Mouse (Mus musculus) forebrain, postnatal 0 days (tissue): ENCODE measurements around the gene Hist1h1c. TPM values are rescaled to one million over a fixed set of nuclear protein-coding genes. Genes with fewer than 3 reads are reported as not detected.

ENCODE experiments used
- ATAC-seq: fragments of 200-750 bp; cut with Nextera tagmentation; 2 replicates; pipeline ENCODE4 v1.8.0; 2017; ENCODE audit warnings: mild to moderate bottlenecking, moderate library complexity
- DNase-seq: peaks from one replicate; pipeline ENCODE4 v3.0.0-alpha.2; 2015
- H3K27ac ChIP-seq: fragments of 300-500 bp; sonication (generic); 2 replicates; pipeline ENCODE4 v1.5.1; 2014; ENCODE audit warnings: low read depth, mild to moderate bottlenecking, antibody characterized with exemption, low read length, moderate library complexity, mixed read lengths
- H3K27me3 ChIP-seq: fragments of 300-500 bp; sonication (generic); 2 replicates; pipeline ENCODE4 v1.6.1; 2014; ENCODE audit warnings: mild to moderate bottlenecking, low read length, mixed read lengths; ENCODE audit not compliant: insufficient read depth
- H3K36me3 ChIP-seq: fragments of 300-500 bp; sonication (generic); 2 replicates; pipeline ENCODE4 v1.6.1; 2014; ENCODE audit warnings: mild to moderate bottlenecking, moderate library complexity; ENCODE audit not compliant: insufficient read depth
- H3K4me1 ChIP-seq: fragments of 300-500 bp; sonication (generic); 2 replicates; pipeline ENCODE4 v1.6.1; 2014; ENCODE audit warnings: antibody characterized with exemption; ENCODE audit not compliant: insufficient read depth
- H3K4me2 ChIP-seq: fragments of 300-500 bp; sonication (generic); 2 replicates; pipeline ENCODE4 v1.6.1; 2014; ENCODE audit warnings: low read depth, mild to moderate bottlenecking, moderate library complexity
- H3K4me3 ChIP-seq: fragments of 300-500 bp; sonication (generic); 2 replicates; pipeline ENCODE4 v1.5.1; 2014; ENCODE audit warnings: low read depth, low read length, mixed read lengths
- H3K9ac ChIP-seq: fragments of 300-500 bp; sonication (generic); 2 replicates; pipeline ENCODE4 v1.6.1; 2014; ENCODE audit warnings: mild to moderate bottlenecking
- H3K9me3 ChIP-seq: fragments of 300-500 bp; sonication (generic); 2 replicates; pipeline ENCODE4 v1.6.1; 2016; ENCODE audit warnings: low read length
- CTCF ChIP-seq: sonication (generic); IDR thresholded peaks from 2 replicates; pipeline ENCODE4 v1.5.1; 2016; ENCODE audit warnings: antibody characterized with exemption, control low read depth, low read depth
- WGBS: fragments of 180-500 bp; shearing (Covaris S2); extraction: QIAGEN DNeasy Blood & Tissue Kit; methylation state at CpG from one replicate; pipeline ENCODE4 v1.1.7; 2014; 5-methylcytosine and 5-hydroxymethylcytosine counted together
- polyA plus RNA-seq: library from polyadenylated mRNA; unstranded; fragments of >200 nt; fragmentation: Nextera tagmentation; extraction: Ambion mirVana; gene quantifications from 2 replicates; pipeline ENCODE4 v1.2.1, GENCODE M21; 2015
- total RNA-seq: library from RNA; depleted of rRNA; stranded (reverse); fragments of >200 nt; gene quantifications from 2 replicates; pipeline ENCODE4 v1.2.3, GENCODE M21; 2014

Hist1h1c gene
- total and polyA plus RNA-seq, 2 experiments from 2014 or later = 24.0 to 475 TPM

DNA sequence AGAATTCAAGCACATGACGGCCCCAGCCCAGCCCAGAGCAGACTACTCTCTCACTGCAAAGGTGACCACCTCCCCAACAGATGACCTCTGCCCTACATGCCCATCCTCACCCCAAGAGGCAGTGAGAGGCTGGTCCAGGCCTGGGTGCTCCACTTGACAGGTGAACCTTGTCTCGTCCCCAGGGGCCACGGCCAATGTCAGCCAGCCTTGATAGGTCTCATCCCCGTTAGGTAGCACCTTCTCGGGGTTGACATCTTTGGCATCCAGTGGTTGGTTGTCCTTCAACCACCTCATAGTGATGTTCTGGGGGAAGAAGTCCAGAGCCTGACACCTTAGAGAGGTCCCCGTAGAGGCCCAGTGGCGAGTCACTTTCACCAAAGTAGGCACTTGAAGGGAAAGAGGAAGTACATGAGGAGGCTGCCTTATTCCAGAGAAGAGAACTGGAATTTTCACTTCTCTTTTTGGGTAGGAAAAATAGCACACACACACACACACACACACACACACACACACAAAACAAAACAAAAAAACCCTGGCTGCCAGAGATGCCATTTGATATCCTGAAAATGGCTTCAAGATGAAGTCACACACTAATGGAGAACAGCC, 32.8 kb upstream of the Hist1h1c start:
- DNase-seq (no peak), ATAC-seq (no peak)
- WGBS = 90% methylated on average over 7 of the region's 7 CpGs
- Histone ChIP-seq H3K27ac (no peak overlapping the region), H3K27me3 (no peaks in the 10 kb centered on the region; the same call in 1 of the 2 replicates), H3K9me3 (no peaks in the 10 kb centered on the region), H3K9ac (no peak overlapping the region), H3K4me2 (no peak overlapping the region), H3K36me3 (no peaks in the 10 kb centered on the region), H3K4me3 (no peak overlapping the region), H3K4me1 (no peaks in the 10 kb centered on the region)
- TF ChIP-seq CTCF = no peak

DNA sequence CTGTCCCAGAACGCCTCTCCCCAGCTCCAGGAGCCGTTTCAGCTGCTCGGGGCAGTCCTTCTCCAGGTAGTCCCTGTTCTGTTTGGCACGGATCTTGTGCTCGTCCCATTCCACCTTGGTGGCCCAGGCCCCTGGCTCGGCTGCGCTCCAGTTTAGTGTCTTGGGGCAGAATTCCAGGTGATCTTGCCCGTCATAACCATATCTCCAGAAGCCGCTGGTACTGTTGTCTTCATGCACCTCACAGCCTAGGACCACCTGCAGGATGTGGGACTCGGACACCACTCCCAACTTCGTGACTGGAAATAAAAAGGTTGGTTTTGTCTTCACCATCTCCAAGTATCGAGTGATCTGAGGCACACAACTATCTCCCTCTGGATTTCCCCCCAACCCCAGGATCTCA, 31.8 kb upstream of the Hist1h1c start:
- DNase-seq (no peak), ATAC-seq (no peak)
- TF ChIP-seq CTCF = no peak
- Histone ChIP-seq H3K27ac (no peak overlapping the region), H3K9ac (no peak overlapping the region), H3K9me3 (no peaks in the 10 kb centered on the region), H3K4me2 (no peak overlapping the region), H3K27me3 (no peaks in the 10 kb centered on the region; the same call in 1 of the 2 replicates), H3K4me1 (no peaks in the 10 kb centered on the region), H3K36me3 (no peaks in the 10 kb centered on the region), H3K4me3 (no peak overlapping the region)
- WGBS = 93% methylated on average over 12 of the region's 12 CpGs

DNA sequence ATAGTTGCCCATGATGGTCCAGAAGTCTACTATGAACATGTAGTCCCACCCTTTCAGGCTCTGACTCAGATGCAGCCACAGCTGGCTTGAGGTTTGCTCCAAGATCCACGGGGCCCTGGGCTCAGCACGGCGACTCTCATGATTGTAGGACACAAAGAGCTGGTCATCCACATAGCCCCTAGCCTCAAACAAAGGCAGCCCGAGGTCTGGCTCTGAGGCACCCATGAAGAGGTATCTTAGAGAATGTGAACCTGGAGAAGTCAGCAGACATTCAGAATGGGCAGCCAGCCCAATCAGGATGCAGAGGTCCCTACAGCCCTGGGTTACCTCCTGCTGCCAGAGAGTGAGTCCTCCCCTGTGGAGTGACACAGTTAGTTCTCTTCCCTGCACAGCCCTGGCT, 30.6 kb upstream of the Hist1h1c start:
- Histone ChIP-seq H3K27me3 (no peaks in the 10 kb centered on the region; the same call in 1 of the 2 replicates), H3K27ac (no peak overlapping the region), H3K9me3 (no peaks in the 10 kb centered on the region), H3K4me1 (no peaks in the 10 kb centered on the region), H3K4me3 (no peak overlapping the region), H3K36me3 (no peaks in the 10 kb centered on the region), H3K9ac (no peak overlapping the region), H3K4me2 (no peak overlapping the region)
- WGBS = 88% methylated on average over 4 of the region's 4 CpGs
- DNase-seq = no peak
- no peak for TF ChIP-seq CTCF
- no peak for ATAC-seq

DNA sequence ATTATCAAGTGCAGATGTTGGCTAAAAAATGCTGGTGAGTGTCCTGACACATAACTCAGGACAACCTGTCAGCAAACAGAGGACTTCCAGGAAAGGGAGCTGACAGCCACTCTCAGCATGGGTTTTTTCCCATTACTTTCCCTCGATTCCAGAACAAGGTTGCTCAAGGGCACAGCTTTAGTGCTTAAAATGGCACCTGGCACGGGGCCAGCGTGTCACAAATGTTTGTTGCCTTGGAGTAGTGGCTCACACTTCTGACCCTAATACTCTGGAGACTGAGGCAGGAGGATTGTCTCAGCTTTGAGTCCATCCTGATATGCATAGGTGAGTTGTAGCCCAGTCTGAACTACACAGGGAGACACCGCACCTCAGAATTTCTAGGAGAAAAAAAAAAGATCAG, 30.0 kb upstream of the Hist1h1c start:
- Histone ChIP-seq H3K27ac (no peak overlapping the region), H3K27me3 (no peaks in the 10 kb centered on the region; the same call in 1 of the 2 replicates), H3K4me2 (no peak overlapping the region), H3K36me3 (no peaks in the 10 kb centered on the region), H3K4me1 (no peaks in the 10 kb centered on the region), H3K4me3 (no peak overlapping the region), H3K9ac (no peak overlapping the region), H3K9me3 (no peaks in the 10 kb centered on the region)
- no peak for TF ChIP-seq CTCF
- ATAC-seq = no peak
- no peak for DNase-seq
- 71% methylated on average over 4 of the region's 4 CpGs for WGBS

DNA sequence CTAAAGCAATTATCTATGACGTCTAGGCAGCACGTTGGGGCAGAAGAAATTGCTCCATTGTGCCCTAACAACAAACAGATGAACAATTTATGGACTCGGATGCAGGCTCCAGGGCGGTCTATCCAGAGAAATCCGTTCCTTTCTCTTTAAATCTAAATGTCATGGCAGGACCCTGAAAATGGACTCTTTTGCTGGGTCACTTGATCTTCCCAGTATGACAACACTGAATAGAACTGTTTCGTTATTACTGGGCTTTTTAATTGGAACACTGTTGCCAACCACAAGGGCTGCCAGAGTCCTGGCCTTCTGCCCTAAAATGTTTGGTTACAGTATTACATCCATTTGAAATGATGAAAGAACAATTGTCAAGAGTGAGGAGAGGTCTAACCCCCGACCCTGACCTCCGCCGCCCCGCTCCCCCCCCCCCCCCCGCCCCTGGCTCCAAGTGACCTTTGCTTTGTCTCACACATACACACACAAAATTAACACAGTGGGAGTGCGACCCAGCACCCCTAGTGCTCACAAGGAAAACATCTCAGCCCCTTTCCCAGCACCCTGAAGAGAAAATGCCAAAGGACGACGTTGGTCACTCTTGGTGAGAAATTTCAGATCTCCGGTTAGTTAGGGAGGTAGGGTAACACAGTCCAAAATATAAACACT, 28.8 kb upstream of the Hist1h1c start:
- Histone ChIP-seq H3K9ac (peak overlapping the region; percentile 32; the same call in 1 of the 2 replicates), H3K9me3 (no peaks in the 10 kb centered on the region), H3K4me3 (peak overlapping the region; percentile 32), H3K36me3 (no peaks in the 10 kb centered on the region), H3K4me1 (no peaks in the 10 kb centered on the region), H3K27me3 (no peaks in the 10 kb centered on the region; the same call in 1 of the 2 replicates), H3K4me2 (peak overlapping the region; percentile 52), H3K27ac (no peak overlapping the region)
- ATAC-seq (peak; percentile 14; the same call in 1 of the 2 replicates), DNase-seq (no peak)
- TF ChIP-seq CTCF = no peak
- 20% methylated on average over 15 of the region's 15 CpGs for WGBS

DNA sequence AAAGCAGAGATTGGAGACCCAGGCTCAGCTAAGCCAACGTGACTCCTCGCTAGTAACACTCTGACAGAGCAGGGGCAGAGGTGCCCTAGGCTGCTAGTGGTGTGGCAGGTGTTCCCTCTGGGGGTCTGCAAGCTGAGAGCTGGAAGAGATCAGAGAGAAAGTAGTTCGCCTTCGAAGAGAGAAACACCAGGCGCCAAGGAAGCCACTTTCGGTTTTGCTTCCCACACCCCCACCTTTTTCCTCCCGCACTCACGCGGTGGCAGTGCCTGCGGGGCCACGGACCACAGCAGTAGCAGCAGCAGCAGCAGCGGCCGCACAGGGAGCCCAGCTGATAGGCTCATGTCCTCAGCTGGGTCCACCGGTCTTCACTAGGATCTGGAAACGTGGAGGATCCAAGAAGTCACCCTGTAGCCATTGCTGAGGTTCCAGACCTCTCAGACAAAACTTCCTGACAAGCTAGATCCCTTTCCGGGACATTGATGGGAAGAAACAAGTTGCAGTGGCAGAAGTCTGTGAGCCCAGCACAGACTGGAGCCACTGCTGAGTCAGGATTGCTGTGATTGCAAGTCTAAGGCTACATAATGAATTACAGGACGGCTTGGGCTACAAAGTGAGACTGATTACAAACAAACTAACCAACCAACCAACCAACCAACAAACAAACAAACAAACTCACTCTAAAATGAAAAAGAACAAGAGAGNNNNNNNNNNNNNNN, 28.1 kb upstream of the Hist1h1c start, which contains the start of gene Hfe:
TSS of gene Hfe (minus strand) at position 481 of the 716 bp plus-strand sequence.
- TF ChIP-seq CTCF = no peak
- Histone ChIP-seq H3K36me3 (no peaks in the 10 kb centered on the region), H3K4me1 (no peaks in the 10 kb centered on the region), H3K4me3 (peak within 1 kb of the TSS; percentile 32), H3K9ac (peak within 1 kb of the TSS; percentile 32), H3K4me2 (peak within 1 kb of the TSS; percentile 52), H3K27ac (no peak within 1 kb of the TSS), H3K9me3 (no peaks in the 10 kb centered on the region), H3K27me3 (no peaks in the 10 kb centered on the region; the same call in 1 of the 2 replicates)
- DNase-seq = peak; percentile 18
- peak; percentile 60 for ATAC-seq
- WGBS = 4% methylated on average over 17 of the region's 17 CpGs
